Mouse (Mus musculus): ENCODE measurements at regions not wholly inside any gene's neighbourhood (a gene's known extent, or its start where the extent isn't known, plus 50 kb on each side); places are given as distances from the start of the nearest gene placed in this dataset.
A peak's percentile ranks its signal among the peaks of the same experiment; 100 is the strongest.

DNA sequence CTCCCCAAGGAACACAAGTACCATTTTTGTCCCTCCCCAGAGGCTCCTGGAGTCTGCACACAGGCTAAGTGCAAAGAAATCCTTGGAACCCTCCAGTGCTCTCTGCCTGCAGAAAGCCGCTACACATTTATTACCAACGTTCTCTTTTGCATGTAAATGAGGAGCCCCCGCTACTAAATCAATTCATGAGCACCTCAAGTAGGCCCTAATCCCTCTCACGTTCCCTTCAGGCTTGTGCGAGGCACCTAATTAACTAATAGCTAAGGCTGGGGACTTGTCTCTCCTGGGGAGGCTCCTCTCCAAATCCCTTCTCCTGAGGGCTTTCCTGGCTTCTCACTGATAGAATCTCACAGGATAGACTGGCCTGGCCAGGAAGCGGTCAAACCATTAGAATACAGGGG lies 568.6 kb upstream of the Adam5 start:
- no peak for DNase-seq (ENCODE audit: low spot score in 2 of 2)

DNA sequence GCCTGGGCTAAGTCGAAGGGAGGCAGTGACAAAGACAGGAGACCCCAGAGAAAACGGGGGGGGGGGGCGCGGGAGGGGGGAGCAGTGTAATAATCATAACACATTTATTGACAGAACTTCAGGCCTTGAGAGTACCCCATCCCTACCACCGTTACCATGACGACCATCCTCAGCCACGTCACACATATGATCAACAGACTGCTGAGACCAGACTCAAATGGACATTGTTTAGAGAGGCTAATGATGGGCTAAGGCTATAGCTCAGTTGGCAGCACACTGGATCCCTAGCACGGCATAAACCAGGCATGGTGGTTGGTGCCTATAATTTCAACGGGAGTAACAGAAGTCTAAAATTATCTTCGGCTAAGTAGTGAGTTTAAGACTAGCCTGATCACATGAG lies 565.8 kb upstream of the Adam5 start:
- DNase-seq (ENCODE audit: low spot score in 2 of 2) = no peak

DNA sequence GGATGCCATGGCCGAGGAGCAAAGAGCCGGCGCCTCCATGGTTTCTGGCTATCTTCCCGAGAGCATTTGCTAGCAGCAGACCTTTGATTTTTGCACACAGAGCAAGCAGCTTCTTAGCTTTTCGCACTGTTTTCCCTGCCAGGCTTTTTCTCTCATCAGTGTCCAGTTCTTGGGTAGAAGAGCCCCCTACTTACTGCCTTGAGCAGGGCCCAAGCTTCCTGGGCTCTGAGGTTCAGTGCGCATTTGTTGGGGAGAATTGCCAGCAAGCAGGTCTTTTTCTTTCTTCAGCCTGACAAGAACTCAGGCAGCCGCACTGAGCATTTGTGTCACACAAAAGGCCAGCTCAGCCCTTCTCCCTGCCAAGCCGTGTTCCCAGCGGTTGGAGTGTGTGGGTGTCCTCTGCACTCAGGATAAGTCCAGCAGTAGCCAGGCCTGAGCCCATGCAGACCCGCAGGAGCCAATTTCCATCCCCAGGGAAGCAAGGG lies 565.2 kb upstream of the Adam5 start:
- peak; percentile 24 to 52 for DNase-seq (ENCODE audit: low spot score in 2 of 2)

DNA sequence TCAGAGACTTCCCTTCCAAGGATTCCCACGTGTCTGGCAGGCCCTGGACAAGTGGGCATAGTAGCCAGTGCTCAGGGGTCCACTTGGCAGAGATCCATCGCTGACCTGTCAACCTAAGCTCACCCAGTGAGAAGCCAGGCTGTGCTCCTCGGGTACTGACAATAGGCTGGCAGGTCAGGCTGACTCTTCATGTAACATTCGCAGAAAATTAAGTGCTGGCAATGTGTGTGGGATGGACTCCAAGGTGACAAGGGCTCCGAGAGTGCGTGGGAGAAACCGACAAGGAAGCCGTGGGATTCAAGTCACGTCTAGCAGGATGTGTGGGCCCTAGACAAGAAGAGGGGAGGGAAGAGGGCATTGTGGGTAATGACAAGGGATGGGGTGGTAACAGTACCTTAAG lies 564.6 kb upstream of the Adam5 start:
- no peak for DNase-seq (ENCODE audit: low spot score in 2 of 2)

DNA sequence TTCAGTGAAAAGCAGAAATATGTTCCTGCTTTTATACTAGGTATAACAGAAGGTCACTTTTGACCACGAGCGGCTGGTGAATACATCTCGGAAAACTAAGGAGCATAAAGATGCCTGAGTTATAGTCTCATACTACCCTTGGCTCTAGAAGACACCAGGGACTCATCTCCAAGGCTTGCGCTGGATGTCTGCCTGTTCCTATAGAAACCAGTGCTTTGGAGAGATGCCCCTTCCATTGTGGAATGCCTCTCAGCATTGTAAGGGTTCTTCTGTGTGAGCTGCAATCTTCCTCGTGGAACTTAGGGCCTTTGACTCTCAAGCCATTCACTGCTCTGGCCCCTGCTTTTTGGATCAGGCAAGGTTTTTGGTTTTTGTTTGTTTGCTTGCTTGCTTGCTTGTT lies 561.0 kb upstream of the Adam5 start:
- DNase-seq (ENCODE audit: low spot score in 2 of 2) = no peak

GRCm38 (mm10) chr8:25384591-25384990 lies 560.4 kb upstream of the Adam5 start:
- no peak for DNase-seq (ENCODE audit: low spot score in 2 of 2)

GRCm38 (mm10) chr8:25373276-25373675 lies 549.1 kb upstream of the Adam5 start:
- DNase-seq (ENCODE audit: low spot score in 2 of 2) = no peak

DNA sequence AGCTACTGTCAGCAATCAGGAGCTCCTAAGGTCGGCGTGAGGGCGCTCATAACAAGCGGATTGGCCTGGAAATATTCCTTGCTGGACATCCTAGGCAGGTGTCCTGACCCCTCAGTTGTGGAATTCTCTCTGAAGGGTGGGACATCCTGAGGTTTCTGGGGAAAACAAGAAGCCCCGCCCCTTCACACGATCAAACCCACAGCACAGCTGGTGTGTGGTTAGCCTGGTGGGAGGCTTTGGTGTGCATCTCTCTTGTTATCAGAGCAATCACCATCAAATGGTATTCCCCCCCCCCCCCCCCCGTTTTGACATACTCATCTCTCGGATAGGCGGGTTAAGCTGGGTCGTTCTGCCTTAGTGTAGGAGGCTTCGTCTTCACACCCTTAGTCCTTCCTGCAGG lies 546.8 kb upstream of the Adam5 start:
- no peak for DNase-seq (ENCODE audit: low spot score in 2 of 2)

- DNase-seq (ENCODE audit: low spot score in 2 of 2) = no peak
These were observed 545.2 kb upstream of the Adam5 start for GRCm38 (mm10) chr8:25369331-25369730.

DNA sequence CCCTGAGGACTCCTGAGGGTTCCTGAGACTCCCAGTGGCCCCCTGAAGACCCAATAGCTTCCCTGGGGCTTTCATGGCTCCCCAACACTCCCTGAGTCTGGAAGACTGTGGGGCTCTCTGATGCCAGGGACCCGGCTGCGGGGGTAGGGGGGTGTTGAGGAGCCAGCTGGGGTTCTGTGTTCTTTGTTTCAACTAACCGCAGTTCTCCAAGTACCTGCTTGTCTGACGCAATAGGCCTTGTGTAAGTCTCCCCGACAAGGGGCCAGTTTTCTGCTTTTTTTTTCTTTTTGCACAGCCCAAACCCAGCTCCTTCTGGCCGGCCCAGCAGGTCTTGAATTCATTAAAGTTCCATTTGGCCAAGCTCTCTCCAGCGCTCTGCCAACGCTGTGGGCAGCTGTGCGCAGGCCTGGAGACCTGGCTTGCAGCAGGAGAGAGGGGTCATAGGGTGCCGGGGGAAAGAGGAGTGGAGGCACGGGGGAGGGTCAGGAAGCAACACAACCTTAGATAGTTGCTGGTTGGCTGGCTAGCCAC lies 544.5 kb upstream of the Adam5 start:
- DNase-seq (ENCODE audit: low spot score in 2 of 2) = peak; percentile 21 to 35

DNA sequence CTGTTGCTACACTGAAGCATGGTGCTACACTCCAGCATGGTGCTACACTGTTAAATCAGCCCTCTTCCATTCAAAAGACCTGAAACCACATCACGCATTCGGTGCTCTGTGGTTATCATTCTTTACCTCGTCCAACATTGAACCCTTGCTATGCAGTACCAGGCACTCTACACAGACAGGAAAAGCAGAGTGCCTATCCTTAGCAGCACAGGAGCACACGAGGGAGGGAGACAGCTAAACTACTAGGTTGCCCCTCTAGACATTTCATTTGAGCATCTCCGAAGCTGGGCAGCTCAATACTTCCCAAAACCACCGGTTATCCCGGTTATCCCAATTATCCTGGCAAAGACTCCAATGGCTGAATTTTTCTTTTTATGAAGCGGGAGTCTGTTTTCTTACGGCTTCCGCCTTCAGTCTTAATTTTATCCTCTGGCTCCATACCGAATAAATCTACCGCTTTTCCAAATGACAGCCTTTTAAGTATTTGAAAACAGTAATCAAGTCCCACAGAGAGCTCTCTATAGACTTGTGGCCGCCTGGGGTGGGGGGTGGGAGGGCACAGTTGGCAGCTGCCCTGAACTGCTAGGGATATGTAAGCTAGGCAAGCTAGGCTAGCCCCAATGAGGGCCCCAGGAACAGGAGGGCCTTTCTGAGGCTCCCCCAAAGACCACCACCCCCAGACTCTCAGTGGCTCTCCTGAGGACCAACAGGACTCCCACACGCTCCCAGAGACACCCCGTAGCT lies 543.8 kb upstream of the Adam5 start:
- no peak for DNase-seq (ENCODE audit: low spot score in 2 of 2)

- no peak for DNase-seq (ENCODE audit: low spot score in 2 of 2)
These were observed 542.0 kb upstream of the Adam5 start for GRCm38 (mm10) chr8:25366181-25366580.

- no peak for DNase-seq (ENCODE audit: low spot score in 2 of 2)
These were observed 538.5 kb upstream of the Adam5 start for GRCm38 (mm10) chr8:25362656-25363055.

- DNase-seq (ENCODE audit: low spot score in 2 of 2) = no peak
These were observed 538.0 kb upstream of the Adam5 start for GRCm38 (mm10) chr8:25362146-25362545.

DNA sequence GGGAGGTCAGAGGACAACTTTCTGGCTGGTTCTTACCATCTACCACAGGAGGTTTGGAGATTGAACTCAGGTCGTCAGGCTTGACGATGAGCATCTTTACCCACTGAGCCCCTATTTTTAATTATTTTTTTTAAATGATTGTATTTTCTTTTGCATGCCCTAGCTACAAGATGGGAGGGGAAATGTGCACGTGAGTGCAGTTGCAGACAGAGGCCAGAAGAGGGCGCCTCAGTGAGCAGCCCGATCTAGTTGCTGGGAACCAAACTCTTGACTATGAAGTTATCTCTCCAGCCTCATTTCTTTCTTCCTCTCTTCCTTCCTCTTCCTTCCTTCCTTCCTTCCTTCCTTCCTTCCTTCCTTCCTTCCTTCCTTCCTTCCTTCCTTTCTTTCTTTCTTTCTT lies 537.3 kb upstream of the Adam5 start:
- no peak for DNase-seq (ENCODE audit: low spot score in 2 of 2)

DNA sequence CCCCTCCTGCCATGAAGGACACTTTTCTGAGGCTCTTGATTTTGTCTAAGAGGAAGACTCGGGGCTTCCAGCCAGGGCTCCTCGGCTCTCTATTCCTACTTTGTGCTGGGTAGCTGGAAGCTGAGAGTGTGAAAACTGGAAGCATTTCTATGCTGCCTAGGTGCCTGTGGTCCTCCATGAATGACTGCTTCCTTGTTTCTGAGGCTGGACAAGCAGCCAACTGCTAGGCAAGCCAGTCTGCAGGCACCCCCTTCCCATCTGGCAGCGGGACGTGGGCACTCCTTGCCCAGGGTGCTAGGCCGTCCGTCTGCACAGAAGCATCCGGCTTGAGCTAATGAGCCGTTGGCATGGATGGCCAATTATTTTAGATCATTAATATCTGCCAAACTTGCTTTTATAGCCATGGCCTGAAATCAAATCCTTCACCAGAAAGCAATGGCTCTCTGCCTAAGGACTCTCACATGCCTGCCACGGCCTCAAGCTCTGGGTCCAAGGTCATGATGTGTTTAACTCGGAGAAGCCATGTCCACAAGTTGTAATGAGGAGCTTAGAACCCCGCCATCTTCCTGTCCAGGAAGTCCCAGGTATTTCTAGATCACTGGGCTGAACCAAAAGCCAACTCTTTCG lies 534.5 kb upstream of the Adam5 start:
- no peak for DNase-seq (ENCODE audit: low spot score in 2 of 2)

- DNase-seq (ENCODE audit: low spot score in 2 of 2) = no peak
These were observed 529.9 kb upstream of the Adam5 start for GRCm38 (mm10) chr8:25353822-25354770.

DNA sequence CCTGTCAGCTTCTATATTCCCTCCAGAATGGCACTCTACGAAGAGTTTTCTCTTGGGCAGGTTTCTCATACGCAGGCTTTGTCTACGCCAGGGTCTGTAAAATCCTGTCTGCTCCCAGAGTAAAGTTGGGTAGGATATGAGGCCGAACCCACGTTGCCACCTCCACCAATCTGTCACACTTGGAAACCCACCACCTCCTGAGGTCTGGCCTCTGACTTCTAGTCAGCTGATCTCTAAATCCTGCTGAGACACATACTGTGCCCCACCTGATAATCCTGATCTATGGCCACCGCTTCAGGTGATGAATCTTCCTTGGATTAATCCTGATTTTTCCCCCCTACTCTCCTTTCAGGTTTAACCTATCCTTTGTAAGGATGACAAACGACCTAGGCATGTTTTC lies 529.2 kb upstream of the Adam5 start:
- DNase-seq (ENCODE audit: low spot score in 2 of 2) = no peak

DNA sequence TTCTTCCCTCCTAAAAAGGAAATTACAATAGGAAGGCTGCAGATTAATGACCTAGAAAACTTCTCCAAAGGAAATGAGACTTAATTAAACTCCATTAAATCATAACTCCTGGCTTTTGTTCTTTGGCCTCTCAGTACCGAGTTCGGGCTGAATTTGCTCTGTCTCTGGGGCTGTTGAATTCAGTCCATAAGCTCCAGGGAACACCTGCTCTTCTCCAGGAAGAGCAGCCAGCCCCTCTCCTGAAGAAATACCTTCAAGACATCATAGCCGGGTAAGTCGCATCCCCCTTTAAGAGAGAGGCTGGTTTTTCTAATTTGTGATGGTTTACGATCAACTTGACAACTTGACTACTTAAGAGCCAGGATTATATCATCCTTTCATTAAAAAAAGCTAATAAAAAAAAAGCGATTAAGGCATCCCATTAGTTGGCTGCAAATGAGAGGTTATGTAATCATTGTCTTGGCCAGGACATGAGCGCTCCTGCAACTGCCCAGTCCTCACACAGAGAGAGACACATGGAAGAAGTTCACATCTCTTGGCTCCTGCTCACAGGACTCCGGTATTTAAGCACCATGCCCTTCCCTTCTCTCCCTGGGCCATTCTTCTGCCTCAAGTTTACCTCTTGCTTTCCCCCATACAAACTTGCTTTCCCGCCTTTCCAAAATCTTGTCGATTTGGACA lies 524.0 kb upstream of the Adam5 start:
- DNase-seq (ENCODE audit: low spot score in 2 of 2) = peak; percentile 46 to 50

- DNase-seq (ENCODE audit: low spot score in 2 of 2) = peak; percentile 83 to 88
These were observed 519.0 kb upstream of the Adam5 start for GRCm38 (mm10) chr8:25343160-25343602.

DNA sequence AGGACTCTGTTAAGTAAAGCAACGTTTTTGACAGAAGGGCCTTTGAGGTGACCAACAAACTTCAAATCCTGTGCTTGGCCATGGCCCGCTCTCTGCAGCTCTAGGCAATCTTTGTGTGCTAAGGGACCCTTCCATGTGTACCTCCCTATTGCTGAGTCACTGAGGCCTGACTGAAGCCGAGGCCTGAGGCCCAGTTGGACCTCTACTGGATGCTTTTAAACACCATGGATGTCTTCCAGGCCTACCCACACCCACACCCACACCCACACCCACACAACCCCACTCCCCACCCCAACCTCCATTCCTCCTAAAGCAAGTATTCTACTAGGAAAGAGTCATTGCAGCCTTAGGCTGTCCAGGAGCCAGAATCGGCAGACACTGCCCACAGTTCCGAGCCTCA lies 518.3 kb upstream of the Adam5 start:
- no peak for DNase-seq (ENCODE audit: low spot score in 2 of 2)

Data from heart, adult 9 months (tissue).